Mouse (Mus musculus): ENCODE results near the gene Rnf220.

Rnf220 gene

GRCm38 (mm10) chr4:117224122-117224521 is 272.7 kb downstream of the Rnf220 start:
- DNase-seq (ENCODE audit: low read depth, low spot score), result no peak

GRCm38 (mm10) chr4:117223001-117223400 is 273.9 kb downstream of the Rnf220 start:
- no peak for DNase-seq (ENCODE audit: low read depth, low spot score)

- no peak for DNase-seq (ENCODE audit: low read depth, low spot score)
These were observed 275.0 kb downstream of the Rnf220 start for GRCm38 (mm10) chr4:117221836-117222235.
